Mouse (Mus musculus): Measurements from ENCODE around the gene Ddx42.
"Not testable (repeated sequence)": the region's sequence is repeated elsewhere in the genome, so short reads cannot be mapped to it uniquely, and the experiment has no call there.

Ddx42 gene

GRCm38 (mm10) chr11:106201337-106202122 lies 15.2 kb upstream of the Ddx42 start:
- DNase-seq (ENCODE audit: extremely low spot score, low spot score), result no peak

GRCm38 (mm10) chr11:106202123-106202465 lies 14.6 kb upstream of the Ddx42 start, which contains the start of gene Strada:
Gene Strada, minus strand, starts transcription at chr11:106202168.
- no peak for DNase-seq (ENCODE audit: extremely low spot score, low spot score)

DNA sequence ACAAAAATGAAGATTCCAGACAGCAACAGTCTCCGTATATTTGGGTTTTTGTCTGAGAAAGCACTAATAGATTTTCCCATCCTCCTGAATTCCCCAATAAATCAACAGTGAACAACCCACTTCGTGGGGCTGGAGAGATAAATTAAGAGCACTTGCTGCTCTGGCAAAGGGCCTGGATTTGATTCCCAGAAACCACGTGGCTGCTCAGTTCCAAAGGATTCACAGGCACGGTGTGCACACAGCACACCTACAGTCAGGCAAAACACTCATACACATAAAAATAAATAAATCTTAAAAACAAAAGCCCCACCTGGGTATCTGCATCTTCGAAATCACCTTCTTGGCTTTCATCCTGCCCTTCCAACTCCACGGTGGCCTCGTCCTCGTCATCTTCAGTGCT lies 4.0 kb upstream of the Ddx42 start:
- DNase-seq (ENCODE audit: extremely low spot score, low spot score), result no peak

DNA sequence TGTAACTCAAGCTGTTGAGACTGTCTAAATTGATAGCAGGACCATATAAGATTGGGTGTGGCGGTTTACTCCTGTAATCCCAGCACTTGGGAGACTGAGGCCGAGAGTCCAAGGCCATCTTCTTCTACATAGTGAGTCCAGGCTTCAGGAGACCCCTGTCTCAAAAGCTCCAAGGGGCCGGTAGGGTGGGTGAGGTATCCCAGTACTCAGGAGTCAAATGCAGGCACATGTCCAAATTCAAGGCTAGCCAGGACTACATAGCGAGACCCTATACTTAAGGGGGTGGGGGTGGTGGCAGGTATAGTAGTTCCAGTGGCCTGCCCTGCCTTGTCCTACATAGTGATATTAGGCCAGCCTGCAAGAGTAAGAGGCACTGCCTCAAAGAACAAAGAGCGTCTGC lies 1.9 kb upstream of the Ddx42 start:
- no peak for DNase-seq (ENCODE audit: extremely low spot score, low spot score)

DNA sequence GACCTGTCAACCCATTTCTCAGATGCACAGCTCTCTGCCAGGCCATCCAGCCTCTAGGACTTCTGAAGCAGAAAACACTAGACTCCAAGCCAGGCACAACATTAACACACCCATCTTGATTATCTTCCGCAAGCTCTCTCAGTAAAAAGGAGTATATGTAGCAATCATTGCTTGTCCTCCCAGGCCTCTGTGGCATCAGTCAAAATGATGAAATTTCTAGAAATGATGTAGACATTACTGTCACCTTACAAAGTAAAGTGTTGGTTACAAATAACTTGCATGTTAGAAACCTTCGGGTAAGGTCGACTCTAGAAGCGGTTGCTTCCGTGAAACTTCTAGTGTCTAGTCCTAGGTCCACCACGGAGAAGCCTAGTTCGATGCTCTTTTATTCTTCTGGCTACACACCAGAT lies 1.3 kb upstream of the Ddx42 start:
- no peak for DNase-seq (ENCODE audit: extremely low spot score, low spot score)

DNA sequence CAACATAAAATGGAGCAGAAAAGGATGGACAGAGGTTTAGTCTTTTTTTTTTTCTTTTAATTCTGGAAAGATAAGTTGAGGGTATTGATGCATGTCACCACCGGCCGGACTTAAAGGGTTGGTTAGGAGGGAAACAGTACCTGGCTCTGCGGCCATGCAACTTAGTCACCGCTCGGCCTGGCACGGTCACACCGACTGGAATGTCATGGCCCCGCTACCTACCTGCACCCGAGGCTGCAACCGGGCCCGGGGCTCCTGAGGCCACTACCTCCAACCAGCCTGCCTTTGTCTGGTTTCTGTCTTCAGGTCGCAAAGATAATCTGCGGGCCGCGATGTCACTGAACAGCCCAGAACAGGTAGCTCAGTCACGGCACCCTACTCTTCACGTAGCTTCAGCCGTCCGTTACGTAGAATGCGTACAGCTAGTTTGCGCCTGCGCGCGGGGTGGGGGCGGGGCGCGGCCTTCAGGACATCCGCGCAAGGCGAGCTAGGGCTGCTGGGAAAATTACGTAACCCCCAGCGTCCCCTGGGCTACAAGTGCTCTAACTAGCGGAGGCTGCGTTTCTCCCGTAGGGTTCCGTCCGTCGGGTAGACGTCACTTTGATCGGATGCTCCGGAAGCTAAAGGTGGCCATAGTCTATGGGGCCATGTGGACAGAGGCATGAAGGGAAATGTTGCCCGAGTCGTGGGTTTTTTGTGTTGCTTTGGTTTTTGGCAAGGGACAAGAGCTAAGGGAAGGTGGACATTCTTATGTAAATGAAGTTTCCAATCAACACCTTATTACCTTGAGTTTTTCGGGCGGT lies 598 bp upstream of the Ddx42 start, which contains the start of gene Ccdc47:
TSS of gene Ccdc47 (minus strand) at position 418 of the 803 bp plus-strand sequence.
- DNase-seq (ENCODE audit: extremely low spot score, low spot score), result peak; percentile 92

- no peak for DNase-seq (ENCODE audit: extremely low spot score, low spot score)
These were observed 3.9 kb downstream of the Ddx42 start for GRCm38 (mm10) chr11:106220603-106221002.

DNA sequence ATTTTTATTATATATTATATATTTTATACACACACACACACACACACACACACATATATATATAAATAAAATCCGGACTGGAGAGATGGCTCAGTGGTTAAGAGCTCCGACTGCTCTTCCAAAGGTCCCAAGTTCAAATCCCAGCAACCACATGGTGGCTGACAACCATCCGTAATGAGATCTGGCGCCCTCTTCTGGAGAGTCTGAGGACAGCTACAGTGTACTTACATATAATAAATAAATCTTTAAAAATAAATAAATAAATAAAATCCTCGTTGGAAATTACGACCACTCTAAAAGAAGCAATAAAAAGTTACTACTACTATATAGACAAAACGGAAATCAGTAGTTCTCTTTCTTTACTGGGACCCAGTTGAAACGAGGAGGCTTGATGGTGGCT lies 17.3 kb downstream of the Ddx42 start:
- not testable (repeated sequence) for DNase-seq (ENCODE audit: extremely low spot score, low spot score)

GRCm38 (mm10) chr11:106246834-106247233 lies 30.1 kb downstream of the Ddx42 start:
- DNase-seq (ENCODE audit: extremely low spot score, low spot score), result no peak

DNA sequence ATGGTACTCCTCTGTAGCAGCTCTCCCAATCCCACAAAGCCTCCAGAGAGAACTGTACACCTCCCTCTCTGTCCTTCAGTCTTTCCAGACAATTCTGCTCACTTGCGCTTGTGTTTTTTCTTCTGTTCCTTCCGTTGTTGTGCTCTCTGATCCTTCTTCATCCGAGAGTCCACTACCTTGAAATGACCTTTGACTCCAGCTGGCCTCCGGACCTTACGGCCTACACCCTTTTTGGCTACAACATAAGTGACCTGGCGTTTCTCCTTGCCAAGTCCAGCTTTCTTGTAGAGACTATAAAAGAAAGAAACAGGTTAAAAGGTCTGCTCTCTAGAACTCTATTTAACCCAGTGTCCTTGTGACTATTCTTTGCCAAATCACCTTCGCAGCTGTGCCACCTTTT lies 32.6 kb downstream of the Ddx42 start:
- DNase-seq (ENCODE audit: extremely low spot score, low spot score), result no peak

DNA sequence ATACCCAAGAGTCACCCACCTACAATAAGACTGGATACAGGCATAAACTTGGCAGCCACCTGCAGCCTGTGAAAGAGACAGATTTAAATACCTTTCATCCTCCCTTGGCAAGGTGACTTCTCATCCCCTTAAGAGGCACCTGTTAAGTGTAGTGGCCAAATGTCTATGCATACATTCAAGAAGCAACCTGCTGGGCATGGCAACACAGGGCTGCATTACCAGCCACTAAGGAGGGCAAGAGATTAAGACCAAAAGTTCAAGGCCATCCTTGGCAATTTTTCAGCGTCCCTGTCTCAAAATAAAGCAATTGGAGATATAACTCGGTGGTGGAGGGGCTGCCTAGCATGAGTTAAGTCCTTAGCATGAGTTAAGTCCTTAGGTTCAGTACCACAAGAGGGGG lies 38.0 kb downstream of the Ddx42 start:
- no peak for DNase-seq (ENCODE audit: extremely low spot score, low spot score)

- no peak for DNase-seq (ENCODE audit: extremely low spot score, low spot score)
These were observed 38.4 kb downstream of the Ddx42 start for GRCm38 (mm10) chr11:106255174-106255573.

GRCm38 (mm10) chr11:106255685-106256451 lies 39.1 kb downstream of the Ddx42 start, which contains the start of the genes Ftsj3 and Psmc5:
Gene Ftsj3, minus strand, starts transcription at chr11:106256079.
Gene Psmc5, plus strand, starts transcription at chr11:106256154.
- peak; percentile 98 for DNase-seq (ENCODE audit: extremely low spot score, low spot score)

DNA sequence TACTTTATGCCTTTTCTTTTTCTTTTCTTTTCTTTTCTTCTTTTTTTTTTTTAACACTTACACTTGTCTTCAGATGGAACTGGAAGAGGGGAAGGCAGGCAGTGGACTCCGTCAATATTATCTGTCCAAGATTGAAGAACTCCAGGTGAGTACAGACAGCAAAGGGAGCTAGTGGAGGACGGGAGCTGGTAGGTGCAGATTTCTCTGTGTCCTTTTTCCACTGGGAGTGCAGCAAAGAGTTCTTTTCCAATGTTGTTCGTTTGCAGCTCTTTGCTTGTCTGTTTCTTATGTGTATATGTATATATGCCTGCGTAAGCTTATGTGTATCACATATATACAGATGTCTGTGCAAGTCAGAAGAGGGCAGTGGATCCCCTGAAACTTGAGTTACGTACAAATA lies 40.0 kb downstream of the Ddx42 start:
- DNase-seq (ENCODE audit: extremely low spot score, low spot score), result no peak

DNA sequence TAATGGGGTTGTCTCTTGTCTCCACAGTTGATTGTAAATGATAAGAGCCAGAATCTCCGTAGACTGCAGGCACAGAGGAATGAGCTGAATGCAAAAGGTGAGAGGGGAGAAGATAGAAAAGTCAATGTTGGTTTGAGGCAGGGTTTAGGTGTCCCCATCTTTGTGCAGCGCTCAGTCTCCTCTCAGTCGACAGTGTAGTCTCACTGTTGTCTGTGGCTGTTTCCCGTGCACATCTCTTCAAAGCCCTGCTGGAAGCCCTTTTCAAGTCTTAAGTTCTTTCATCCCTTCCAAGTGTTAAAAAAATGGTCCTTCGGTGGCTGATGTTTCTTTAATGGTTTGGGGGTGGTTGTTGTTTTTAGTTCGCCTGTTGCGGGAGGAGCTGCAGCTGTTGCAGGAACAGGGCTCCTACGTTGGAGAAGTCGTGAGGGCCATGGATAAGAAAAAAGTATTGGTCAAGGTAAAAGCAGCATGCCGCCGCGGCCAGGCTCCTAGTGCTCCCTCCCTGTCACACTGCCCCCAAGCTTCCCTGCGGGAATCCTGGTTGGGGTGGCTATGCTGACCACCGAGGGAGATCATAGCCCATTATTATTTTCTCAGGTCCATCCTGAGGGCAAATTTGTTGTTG lies 44.2 kb downstream of the Ddx42 start:
- no peak for DNase-seq (ENCODE audit: extremely low spot score, low spot score)

DNA sequence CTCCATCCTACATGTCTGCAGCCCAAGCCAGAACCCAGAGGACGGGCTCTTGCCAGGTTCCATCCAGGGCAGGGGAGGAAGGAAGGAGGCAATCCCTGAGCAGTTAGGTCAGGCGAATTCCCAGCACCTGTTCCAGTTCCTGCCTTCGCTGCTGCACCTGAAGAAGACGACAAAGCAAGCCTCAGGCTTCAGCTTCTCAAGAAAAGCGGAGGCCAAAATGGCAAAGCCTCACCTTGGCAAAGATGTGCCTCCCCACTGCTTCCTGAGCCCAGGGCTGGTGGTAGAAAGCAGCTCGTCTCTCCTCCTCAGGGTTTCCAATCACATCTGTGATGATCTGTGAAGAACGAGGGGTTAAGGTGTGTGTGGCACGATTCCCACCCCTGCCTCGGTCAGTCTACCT lies 47.2 kb downstream of the Ddx42 start:
- no peak for DNase-seq (ENCODE audit: extremely low spot score, low spot score)

DNA sequence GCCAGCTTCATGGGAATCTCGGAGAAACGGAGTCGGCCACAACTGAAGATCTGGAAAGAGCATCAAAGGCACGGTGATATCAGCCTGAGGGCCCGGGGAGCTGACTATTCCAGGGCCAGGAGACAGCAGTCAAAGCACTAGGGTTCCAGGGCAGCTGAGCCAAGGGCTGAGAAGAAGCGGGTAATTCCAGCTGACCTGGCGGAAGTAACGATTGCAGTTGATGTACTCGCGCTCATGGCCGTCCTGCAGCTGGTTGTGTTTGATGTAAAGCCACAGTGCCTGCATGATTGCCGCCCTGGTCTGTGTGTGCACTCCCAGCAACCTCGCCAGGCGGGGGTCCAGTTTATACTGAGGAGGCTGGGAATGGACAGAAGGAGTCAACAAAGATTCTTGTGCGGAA lies 48.3 kb downstream of the Ddx42 start:
- DNase-seq (ENCODE audit: extremely low spot score, low spot score), result no peak

DNA sequence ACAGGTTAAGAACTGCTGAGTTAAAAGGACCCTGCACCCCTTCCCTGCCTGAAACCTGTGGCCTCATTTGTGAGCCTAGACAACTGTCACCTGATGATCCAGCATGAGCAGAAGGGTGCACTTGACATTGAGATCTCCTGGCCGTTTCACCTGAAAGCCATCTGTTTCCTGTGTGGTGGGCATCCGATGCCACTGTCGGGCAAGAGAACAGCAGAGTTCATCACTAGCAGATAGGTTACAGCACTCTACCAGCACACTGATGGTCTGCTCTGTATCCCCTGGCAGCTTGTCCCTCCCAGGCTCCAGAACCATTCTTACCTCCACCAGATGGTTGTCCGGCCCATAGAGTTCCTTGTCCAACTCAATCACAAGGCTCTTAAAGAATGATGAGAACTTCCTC lies 48.8 kb downstream of the Ddx42 start:
- no peak for DNase-seq (ENCODE audit: extremely low spot score, low spot score)

DNA sequence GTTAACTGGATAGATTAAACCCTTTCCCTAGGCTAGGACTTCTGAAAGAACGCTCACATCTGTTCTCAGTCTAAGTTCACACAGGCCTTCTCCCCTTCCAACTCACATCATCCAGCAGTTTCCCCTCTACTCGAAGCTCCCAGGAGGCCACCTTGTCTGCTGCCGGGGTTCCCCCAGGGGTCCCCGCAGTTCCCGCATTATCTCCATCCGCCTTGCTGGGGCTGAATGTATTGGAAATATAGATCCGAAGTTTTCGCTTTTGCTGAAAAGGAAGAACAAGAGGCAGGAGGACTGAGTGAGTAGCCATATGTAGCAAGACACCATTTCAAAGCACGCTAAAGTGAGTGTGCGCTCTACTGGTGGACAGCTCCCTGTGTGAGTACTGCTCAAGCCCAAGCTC lies 49.7 kb downstream of the Ddx42 start:
- DNase-seq (ENCODE audit: extremely low spot score, low spot score), result no peak

DNA sequence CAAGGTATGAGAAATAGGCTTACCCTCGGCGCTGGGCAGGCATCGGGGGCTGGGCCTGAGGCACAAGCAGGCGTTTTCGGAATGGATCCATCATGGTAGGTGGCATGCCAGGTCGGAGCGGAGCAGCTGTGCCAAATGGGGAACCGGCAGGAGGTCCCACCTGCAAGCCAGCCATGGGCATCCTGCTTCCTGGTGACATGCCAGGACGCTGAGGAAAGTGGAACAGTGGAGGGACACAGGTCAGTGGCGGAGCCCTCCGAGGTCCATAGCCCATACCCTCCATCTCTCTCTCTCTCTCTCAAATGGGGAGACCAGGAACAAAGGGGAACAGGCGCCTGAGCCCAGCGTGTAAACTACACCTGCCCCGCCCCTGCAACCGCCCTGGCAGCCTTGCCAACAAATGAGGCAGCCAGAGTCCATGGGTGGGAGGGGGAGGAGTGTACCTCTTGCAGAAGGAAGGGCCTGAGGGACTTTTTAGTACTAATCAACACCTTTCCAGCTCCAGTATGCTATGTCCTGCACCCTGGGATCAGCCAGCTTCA lies 50.7 kb downstream of the Ddx42 start:
- DNase-seq (ENCODE audit: extremely low spot score, low spot score), result no peak

- DNase-seq (ENCODE audit: extremely low spot score, low spot score), result no peak
These were observed 51.1 kb downstream of the Ddx42 start for GRCm38 (mm10) chr11:106267871-106268270.

Data from neural tube, embryonic 10.5 days (tissue).